8 mouse cellular contexts compared by ENCODE assay signal in genomic region chr6:39870271-39871135, GRCm38 (mm10). TPM values are rescaled to one million over a fixed set of nuclear protein-coding genes. Genes with fewer than 3 reads are reported as not detected.
DNase-seq lines count a peak whose midpoint lies in the region; ATAC-seq and TF ChIP-seq lines count a peak whose summit lies in the region.

No protein-coding gene starts in this region.

- DNase-seq in gastrocnemius, adult 2 months = peak; percentile 25
- DNase-seq in gastrocnemius, postnatal 25 days = no peak
- DNase-seq in brain, adult 2 months (ENCODE audit: low read depth, low spot score) = peak; percentile 94
- DNase-seq in forebrain, embryonic 10.5 days (ENCODE audit: extremely low spot score, low spot score) = peak; percentile 61
- peak; percentile 94 for DNase-seq in hindbrain, postnatal 0 days (ENCODE audit: low spot score)
- peak; percentile 75 to 83 for DNase-seq in left cerebral cortex, postnatal 25 days (ENCODE audit: low spot score in 2 of 2)
- peak; percentile 70 for DNase-seq in neural tube, embryonic 10.5 days (ENCODE audit: extremely low spot score, low spot score)
- no peak for DNase-seq in spleen, postnatal 10 days (ENCODE audit: low spot score in 2 of 2)

- no peaks in the 10 kb centered on the region for H3K36me3 ChIP-seq in forebrain, embryonic 10.5 days (replicated peaks)
- H3K36me3 ChIP-seq in hindbrain, postnatal 0 days (ENCODE audit: insufficient read depth, low read length) = no peaks in the 10 kb centered on the region

- H3K9me3 ChIP-seq in forebrain, embryonic 10.5 days = no peaks in the 10 kb centered on the region
- no peaks in the 10 kb centered on the region for H3K9me3 ChIP-seq in hindbrain, postnatal 0 days (ENCODE audit: low read length)

- peaks cover 35% of the 10 kb centered on the region for H3K4me1 ChIP-seq in forebrain, embryonic 10.5 days
- 0 out of 2 replicates have a peak, but pooled peaks cover 3% of the 10 kb centered on the region for H3K4me1 ChIP-seq in hindbrain, postnatal 0 days (ENCODE audit: insufficient read depth, low read length)

- intact Hi-C loops in gastrocnemius, adult 2 months (cut with DNase I) = loop anchor here (2.0 kb wide), 1 partner anchor 432 kb away; no protein-coding TSS in a partner anchor
- intact Hi-C loops in left cerebral cortex, postnatal 25 days (cut with DNase I) = loop anchor here (1.0 to 5.0 kb wide), 5 partner anchors 60 to 522 kb away; partner anchors contain the start of gene Mrps33

- peak overlapping the region; percentile 88 for H3K9ac ChIP-seq in hindbrain, postnatal 0 days (replicated peaks; ENCODE audit: low read length)

- peak overlapping the region; percentile 66; the same call in 1 of the 2 replicates for H3K27ac ChIP-seq in gastrocnemius, adult 2 months
- H3K27ac ChIP-seq in forebrain, embryonic 10.5 days = peak overlapping the region; percentile 74
- H3K27ac ChIP-seq in hindbrain, postnatal 0 days = peak overlapping the region; percentile 98

- ATAC-seq in hindbrain, postnatal 0 days = peak; percentile 22; the same call in 1 of the 2 replicates

- H3K4me2 ChIP-seq in hindbrain, postnatal 0 days (ENCODE audit: low read depth, low read length) = peak overlapping the region; percentile 77

- TF ChIP-seq CTCF in gastrocnemius, adult 2 months (IDR thresholded peaks at IDR 0.05) = peak; percentile 28; the same call in 1 of the 2 replicates
- peak; percentile 79 for TF ChIP-seq CTCF in hindbrain, postnatal 0 days (IDR thresholded peaks at IDR 0.05; ENCODE audit: low read depth)

- under 1% methylated on average over 28 of the region's 28 CpGs for WGBS in forebrain, embryonic 10.5 days
- under 1% methylated on average over 28 of the region's 28 CpGs for WGBS in hindbrain, postnatal 0 days

- peak overlapping the region; percentile 81 for H3K4me3 ChIP-seq in gastrocnemius, adult 2 months
- H3K4me3 ChIP-seq in forebrain, embryonic 10.5 days = peak overlapping the region; percentile 73
- peak overlapping the region; percentile 82 for H3K4me3 ChIP-seq in hindbrain, postnatal 0 days (ENCODE audit: low read length)

- peaks cover 66% of the 10 kb centered on the region for H3K27me3 ChIP-seq in forebrain, embryonic 10.5 days (ENCODE audit: poor library complexity, severe bottlenecking)
- no peaks in the 10 kb centered on the region for H3K27me3 ChIP-seq in hindbrain, postnatal 0 days (ENCODE audit: insufficient read depth, low read length)

RNA-seq across cellular contexts. Expression of gene Tmem178b, which starts 2.6 kb away (rescaled TPM):
- 1 to 10 TPM; 1.3 to 2.0 TPM for total RNA-seq in gastrocnemius, adult 2 months (2021)
- 1 to 10 TPM; 3.3 to 3.4 TPM for total RNA-seq in gastrocnemius, postnatal 25 days (2021)
- polyA plus RNA-seq in forebrain, embryonic 10.5 days (2016; fragmentation: Nextera tagmentation; extraction: Ambion mirVana) = 0.90 and 1.3 TPM in 2 replicates
- total RNA-seq in hindbrain, postnatal 0 days (2014; rRNA removed) = 127 and 146 TPM in 2 replicates
- polyA plus RNA-seq in hindbrain, postnatal 0 days (2015; fragmentation: Nextera tagmentation; extraction: Ambion mirVana) = 29.8 and 31.4 TPM in 2 replicates
- total RNA-seq in left cerebral cortex, postnatal 25 days (2021) = 100 to 1,000 TPM; 278 to 312 TPM

RNA-seq across cellular contexts. Expression of gene Mrps33, which starts 59.7 kb away (rescaled TPM):
- 10 to 100 TPM; 48.4 to 70.0 TPM for total RNA-seq in gastrocnemius, adult 2 months (2021)
- total RNA-seq in gastrocnemius, postnatal 25 days (2021) = 10 to 100 TPM; 55.5 to 58.8 TPM
- polyA plus RNA-seq in forebrain, embryonic 10.5 days (2016; fragmentation: Nextera tagmentation; extraction: Ambion mirVana) = 186 and 196 TPM in 2 replicates
- 14.7 and 29.3 TPM in 2 replicates for total RNA-seq in hindbrain, postnatal 0 days (2014; rRNA removed)
- 205 and 218 TPM in 2 replicates for polyA plus RNA-seq in hindbrain, postnatal 0 days (2015; fragmentation: Nextera tagmentation; extraction: Ambion mirVana)
- total RNA-seq in left cerebral cortex, postnatal 25 days (2021) = 100 to 1,000 TPM in 1 of 2 experiments, 10 to 100 TPM in 1; 97.0 to 102 TPM

Comparison
In these comparisons a context has a peak if more than half of its experiments do, and no peak if none do; other contexts are left out.
1. DNase-seq: peak in gastrocnemius, adult 2 months (single experiment), brain, adult 2 months (single experiment), forebrain, embryonic 10.5 days (single experiment), hindbrain, postnatal 0 days (single experiment), left cerebral cortex, postnatal 25 days (2 of 2) and neural tube, embryonic 10.5 days (single experiment); none in gastrocnemius, postnatal 25 days (single experiment) and spleen, postnatal 10 days (0 of 2).
2. RNA of gene Tmem178b, which starts 2.6 kb away (total RNA-seq): 278 to 312 TPM in left cerebral cortex, postnatal 25 days and 127 to 146 TPM in hindbrain, postnatal 0 days; 3.3 to 3.4 TPM in gastrocnemius, postnatal 25 days and 1.3 to 2.0 TPM in gastrocnemius, adult 2 months; every median in the first group is over 10 times any median in the second.
3. Peak in every context shown above with its lines, with median percentiles within 50 percentile points of each other: H3K27ac ChIP-seq and H3K4me3 ChIP-seq.